Mouse (Mus musculus) adipocyte (in vitro differentiated cells): ENCODE data around the gene 1700017B05Rik.
"Not testable (repeated sequence)": the region's sequence is repeated elsewhere in the genome, so short reads cannot be mapped to it uniquely, and the experiment has no call there.

ENCODE experiments used
- DNase-seq: peaks from one replicate; pipeline ENCODE4 v3.0.0-alpha.2; 2016; ENCODE audit warnings: low spot score

1700017B05Rik gene

DNA sequence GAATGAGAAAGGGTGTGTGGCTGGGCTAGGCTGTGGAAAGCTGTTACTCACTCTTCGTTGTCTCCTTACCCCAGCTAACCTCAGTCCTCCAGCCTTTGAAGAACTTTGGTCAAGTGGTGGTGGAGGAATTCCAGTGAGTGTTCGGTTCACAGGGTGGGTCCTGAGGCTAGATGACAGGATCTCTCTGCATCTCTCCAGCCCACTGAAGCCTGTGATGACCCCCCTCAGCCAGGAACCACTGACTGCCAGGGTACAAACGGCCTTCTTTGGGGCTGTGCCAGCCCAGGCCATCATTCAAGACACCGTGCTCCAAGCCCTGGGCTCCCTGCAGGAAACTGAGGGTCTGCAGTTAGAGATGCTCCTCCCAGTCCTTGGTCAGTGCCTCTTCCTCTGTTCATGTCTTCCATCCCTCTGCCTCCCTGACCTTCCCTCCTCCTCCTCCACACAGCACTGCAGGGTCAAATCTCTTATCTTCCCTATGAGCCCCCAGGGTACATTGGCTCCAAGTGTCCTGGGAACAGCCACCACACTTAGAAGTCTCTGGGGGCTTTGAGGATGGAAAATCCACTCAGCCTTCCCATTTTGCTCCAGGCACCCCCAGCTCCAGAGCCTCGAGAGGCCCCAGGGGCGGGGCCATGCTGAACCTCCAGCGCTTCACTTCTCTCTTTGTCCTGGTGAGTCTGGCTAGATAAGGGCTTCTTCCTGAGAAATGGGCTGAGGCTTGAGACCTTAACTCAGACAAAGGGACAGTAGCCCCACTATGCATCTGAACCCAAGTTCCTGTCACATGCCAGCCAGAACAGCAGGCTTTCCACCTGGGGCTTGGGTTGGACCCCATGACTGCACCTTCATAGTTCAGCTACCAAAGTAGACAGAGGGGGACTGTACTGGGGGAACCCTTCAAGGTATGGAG, 14.1 kb downstream of the 1700017B05Rik start:
- no peak for DNase-seq

- DNase-seq: no peak
Measured at GRCm38 (mm10) chr9:57247201-57247671, 15.2 kb downstream of the 1700017B05Rik start.

DNA sequence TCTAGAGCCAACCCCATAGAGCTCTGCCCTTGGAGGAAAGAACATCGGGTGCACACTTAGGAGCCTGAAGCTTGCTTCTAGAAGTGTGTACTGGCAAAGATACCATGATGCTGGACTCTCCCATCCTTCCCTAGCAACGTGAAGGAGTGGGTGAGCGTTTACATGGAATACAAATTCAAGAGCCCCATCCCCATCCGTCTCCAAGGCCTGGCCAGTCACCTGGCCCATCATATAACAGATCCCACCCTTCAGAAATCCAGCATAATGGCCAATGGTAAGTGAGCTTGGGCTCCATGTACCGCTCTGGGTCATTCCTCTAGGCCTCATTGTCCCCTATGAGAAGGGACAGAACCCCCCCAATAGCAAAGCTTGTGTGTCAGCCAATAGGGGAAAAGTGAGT, 15.9 kb downstream of the 1700017B05Rik start:
- DNase-seq: no peak

DNA sequence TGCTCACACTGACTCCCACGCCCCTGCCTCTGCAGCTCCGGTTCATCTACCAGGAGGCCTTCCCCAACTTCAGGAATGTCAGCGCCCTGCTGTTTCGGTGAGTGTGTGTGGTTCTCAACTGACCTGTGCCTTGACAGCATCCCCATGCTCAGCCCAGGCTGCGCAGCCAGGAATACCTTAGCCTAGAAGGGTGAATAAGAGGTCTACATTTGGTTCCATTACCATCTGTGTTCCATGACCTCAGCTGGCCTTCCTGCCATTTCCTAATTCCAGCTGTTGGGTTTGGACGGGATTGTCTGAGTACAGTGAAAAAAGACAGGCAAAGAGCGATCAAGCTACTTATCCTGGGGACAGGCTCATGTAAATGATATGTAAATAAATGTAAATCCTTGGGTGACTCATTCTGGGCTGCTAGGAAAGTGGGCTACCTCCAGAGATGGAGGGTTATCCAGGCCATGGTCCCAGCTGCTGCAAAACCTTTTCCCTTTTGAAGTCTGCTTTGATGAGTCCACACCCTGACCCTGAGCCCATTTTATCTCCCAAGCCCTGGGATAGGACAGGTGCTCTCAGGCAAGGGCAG, 18.2 kb downstream of the 1700017B05Rik start:
- DNase-seq: no peak

DNA sequence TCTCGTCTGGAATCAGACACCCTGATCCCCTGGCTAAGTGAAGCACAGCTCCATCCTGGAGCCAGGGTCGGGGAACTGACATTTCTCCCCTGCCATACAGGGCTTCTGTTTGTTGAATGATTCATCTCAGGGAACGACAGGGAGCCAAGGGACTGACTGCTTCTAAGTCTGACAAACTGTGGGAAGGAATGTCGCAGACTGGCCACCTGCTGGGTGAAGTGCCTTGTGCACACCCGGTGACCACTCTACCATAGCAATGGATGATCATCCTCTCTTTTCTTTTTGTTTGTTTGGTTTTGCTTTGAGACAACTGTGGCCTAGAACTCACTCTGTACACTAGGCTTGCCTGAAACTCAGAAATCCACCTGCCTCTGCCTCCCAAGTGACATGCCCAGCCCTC, 19.5 kb downstream of the 1700017B05Rik start:
- no peak for DNase-seq

GRCm38 (mm10) chr9:57241111-57241510, 21.3 kb downstream of the 1700017B05Rik start:
- DNase-seq: no peak

DNA sequence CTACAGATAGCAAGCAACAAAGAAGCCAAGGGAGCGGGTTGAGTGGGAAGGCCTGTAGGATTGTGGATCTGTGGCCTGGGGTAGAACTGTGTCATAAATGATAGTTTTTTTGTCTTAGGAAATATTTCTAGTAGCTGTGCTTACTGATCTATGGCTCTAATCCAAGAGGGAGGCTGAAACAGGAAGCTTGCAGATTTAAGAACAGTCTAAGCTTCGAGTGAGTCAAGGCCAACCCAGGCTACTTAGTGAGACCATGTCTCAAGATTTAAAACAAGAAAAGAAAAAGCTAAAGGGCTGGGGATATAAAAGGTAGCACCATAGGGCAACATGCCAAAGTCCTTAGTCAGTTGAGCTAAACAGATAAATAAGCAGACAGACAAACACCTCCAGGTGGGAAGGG, 24.2 kb downstream of the 1700017B05Rik start:
- no peak for DNase-seq

DNA sequence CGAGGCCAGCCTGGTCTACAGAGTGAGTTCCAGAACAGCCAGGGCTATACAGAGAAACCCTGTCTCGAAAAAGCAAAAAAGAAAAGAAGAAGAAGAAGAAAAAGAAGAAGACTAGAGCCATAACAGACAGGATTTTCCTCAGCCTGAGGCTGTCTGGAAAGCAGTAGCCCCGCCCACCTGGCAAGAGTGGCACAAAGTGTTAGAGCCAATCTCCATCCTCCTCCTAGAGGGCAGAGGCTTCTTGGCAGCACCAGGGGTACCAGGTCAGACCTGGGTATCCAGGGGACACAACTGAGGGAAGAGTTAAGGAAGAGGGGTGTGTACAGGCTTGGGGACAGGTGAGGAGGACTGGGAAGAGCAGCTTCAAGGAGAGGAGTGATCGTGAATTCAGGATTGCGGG, 24.7 kb downstream of the 1700017B05Rik start:
- DNase-seq: no peak

GRCm38 (mm10) chr9:57236256-57236655, 26.2 kb downstream of the 1700017B05Rik start, which contains the start of gene Trcg1:
TSS of gene Trcg1 (plus strand) at chr9:57236556.
- no peak for DNase-seq

GRCm38 (mm10) chr9:57233767-57234166, 28.6 kb downstream of the 1700017B05Rik start:
- DNase-seq: peak; percentile 54

GRCm38 (mm10) chr9:57233142-57233541, 29.3 kb downstream of the 1700017B05Rik start:
- DNase-seq: no peak

DNA sequence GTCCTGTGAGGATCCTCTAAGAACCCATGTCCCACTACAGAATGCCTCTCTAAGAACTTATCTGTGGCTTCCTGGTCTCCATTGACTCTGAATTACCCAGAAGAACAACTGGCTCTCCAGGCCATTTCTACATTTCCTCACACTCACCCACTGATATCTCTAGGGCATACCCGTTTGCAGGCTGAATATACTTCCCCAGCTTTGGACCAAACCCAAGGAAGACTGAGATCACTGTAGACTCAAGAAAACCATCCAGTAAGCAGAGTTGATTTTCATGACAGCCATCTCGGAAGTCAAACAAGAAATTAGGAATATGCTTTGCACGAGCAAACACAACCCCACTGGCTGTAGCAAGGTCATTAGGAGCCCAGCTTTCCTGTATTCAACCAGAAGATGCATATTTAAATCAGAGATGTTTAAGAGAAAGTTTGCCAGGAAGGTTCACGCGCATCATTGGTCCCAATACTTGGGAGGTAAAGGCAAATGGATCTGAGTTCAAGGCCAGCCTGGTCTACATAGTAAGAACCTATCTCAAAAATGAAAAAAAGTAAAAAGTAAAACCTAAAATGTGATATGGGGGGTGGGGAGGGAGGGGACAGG, 30.0 kb downstream of the 1700017B05Rik start:
- DNase-seq: peak; percentile 52

DNA sequence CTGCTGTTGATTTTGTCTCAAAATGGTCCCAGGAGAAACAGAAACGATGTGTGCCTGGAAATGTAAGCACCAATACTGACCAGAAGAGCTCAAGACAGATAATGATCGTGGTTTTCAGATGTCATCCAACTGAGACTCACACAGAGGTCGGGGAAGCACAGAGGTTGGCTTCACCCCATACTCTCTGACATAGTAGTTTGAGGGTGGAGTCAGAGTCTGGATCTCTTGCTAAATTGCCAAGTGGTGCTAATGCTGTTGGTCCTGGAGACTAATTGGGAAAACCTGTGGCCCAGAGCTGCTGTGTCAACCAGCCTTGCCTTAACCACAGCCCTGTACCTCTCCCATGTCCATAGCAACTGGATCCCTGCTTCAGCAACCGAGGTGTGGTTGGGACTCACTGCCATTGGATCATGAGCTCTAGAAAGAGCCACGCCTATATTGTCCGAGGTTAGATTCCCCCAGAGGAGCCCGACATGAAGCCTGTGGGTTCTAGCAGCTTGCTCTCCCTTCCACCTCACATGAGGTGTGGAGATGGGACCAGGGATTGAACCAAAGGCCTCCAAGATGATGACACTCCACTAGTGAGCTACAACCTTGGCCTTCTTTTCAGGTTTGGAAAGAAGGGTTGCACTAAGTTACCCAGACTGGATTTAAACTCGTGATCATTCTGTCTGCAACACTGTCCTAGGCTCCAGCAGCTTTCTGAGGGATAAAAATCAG, 30.7 kb downstream of the 1700017B05Rik start:
- peak; percentile 71 for DNase-seq

GRCm38 (mm10) chr9:57230146-57230783, 32.1 kb downstream of the 1700017B05Rik start:
- DNase-seq: no peak

GRCm38 (mm10) chr9:57229726-57230125, 32.7 kb downstream of the 1700017B05Rik start:
- DNase-seq: peak; percentile 46

DNA sequence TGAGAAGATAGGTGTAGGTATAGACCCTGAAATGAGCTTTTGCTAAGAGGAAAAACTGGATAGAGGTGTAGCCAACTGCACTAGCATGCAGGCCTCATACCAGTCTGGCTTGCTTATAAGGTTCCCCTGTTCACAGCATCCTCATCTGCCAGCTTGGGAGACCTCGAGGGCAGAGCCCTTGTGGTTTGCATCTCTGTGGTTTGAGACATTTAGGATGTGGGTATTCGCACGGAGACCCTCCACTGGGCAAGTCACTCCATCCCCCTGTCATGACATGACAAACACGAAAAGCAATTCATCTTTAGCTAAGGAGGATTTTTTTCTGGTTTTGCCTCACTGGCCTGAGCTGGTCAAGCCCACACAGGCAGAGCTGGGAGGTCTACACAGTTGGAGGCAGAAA, 34.2 kb downstream of the 1700017B05Rik start:
- no peak for DNase-seq

- DNase-seq: no peak
Measured at GRCm38 (mm10) chr9:57227203-57227602, 35.2 kb downstream of the 1700017B05Rik start.

GRCm38 (mm10) chr9:57226628-57227122, 35.7 kb downstream of the 1700017B05Rik start:
- not testable (repeated sequence) for DNase-seq

- no peak for DNase-seq
Measured at GRCm38 (mm10) chr9:57225780-57226627, 36.4 kb downstream of the 1700017B05Rik start.

DNA sequence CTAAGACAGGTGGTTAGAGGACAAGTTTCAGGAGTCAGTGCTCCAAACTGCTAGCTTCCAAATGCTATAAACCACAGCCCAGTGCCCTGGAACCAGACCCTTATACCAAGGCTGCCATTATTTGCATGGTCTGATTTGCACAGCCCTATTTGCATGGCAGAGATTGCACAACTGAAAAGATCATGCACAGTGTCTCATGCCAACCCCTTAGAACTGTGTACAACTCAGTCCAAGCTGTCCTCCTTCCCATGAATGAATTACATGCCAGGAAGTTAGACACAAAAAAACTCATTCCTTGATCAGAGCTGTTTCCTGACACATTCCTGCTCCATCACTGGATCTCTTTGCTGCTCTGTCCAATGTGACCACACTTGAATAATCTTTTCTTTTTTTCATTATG, 39.1 kb downstream of the 1700017B05Rik start:
- peak; percentile 52 for DNase-seq
